Mouse (Mus musculus) forebrain, embryonic 12.5 days (tissue): ENCODE results near the gene Tgfbr3l. TPM values are rescaled to one million over a fixed set of nuclear protein-coding genes. Genes with fewer than 3 reads are reported as not detected.

Experiments
- ATAC-seq: fragments of 200-750 bp; cut with Nextera tagmentation; 2 replicates; pipeline ENCODE4 v1.8.0; 2017; ENCODE audit warnings: moderate TSS enrichment; ENCODE audit not compliant: low FRiP score
- H3K27ac ChIP-seq: fragments of 300-500 bp; sonication (generic); 2 replicates; pipeline ENCODE4 v1.5.1; 2016; ENCODE audit warnings: mild to moderate bottlenecking
- H3K27me3 ChIP-seq: fragments of 300-500 bp; sonication (generic); 2 replicates; pipeline ENCODE4 v1.6.1; 2016; ENCODE audit warnings: mild to moderate bottlenecking
- H3K36me3 ChIP-seq: fragments of 300-500 bp; sonication (generic); replicated peaks from 2 replicates; pipeline ENCODE4 v1.6.1; 2016; ENCODE audit warnings: mild to moderate bottlenecking
- H3K4me1 ChIP-seq: fragments of 300-500 bp; sonication (generic); 2 replicates; pipeline ENCODE4 v1.6.1; 2016
- H3K4me2 ChIP-seq: fragments of 300-500 bp; sonication (generic); 2 replicates; pipeline ENCODE4 v1.6.1; 2016; ENCODE audit warnings: mild to moderate bottlenecking, moderate library complexity
- H3K4me3 ChIP-seq: fragments of 300-500 bp; sonication (generic); replicated peaks from 2 replicates; pipeline ENCODE4 v1.5.1; 2016; ENCODE audit warnings: mild to moderate bottlenecking
- H3K9ac ChIP-seq: fragments of 300-500 bp; sonication (generic); 2 replicates; pipeline ENCODE4 v1.6.1; 2016; ENCODE audit warnings: mild to moderate bottlenecking
- H3K9me3 ChIP-seq: fragments of 300-500 bp; sonication (generic); 2 replicates; pipeline ENCODE4 v1.6.1; 2016
- WGBS: fragments of 180-500 bp; shearing (Covaris S2); methylation state at CpG from one replicate; pipeline ENCODE4 v1.1.7; 2016; 5-methylcytosine and 5-hydroxymethylcytosine counted together
- polyA plus RNA-seq: library from polyadenylated mRNA; unstranded; fragments of >200 nt; fragmentation: Nextera tagmentation; extraction: Ambion mirVana; gene quantifications from 2 replicates; pipeline ENCODE4 v1.2.1, GENCODE M21; 2016

The Tgfbr3l gene
- polyA plus RNA-seq, 1 experiment from 2014 or later, result 3.7 TPM

GRCm38 (mm10) chr8:4257350-4257749 is 9.3 kb downstream of the Tgfbr3l start:
- peak overlapping the region; percentile 90 for H3K9ac ChIP-seq
- WGBS, result 66% methylated on average over 4 of the region's 4 CpGs
- H3K36me3 ChIP-seq, result peaks cover 61% of the 10 kb centered on the region
- no peaks in the 10 kb centered on the region for H3K27me3 ChIP-seq
- peak overlapping the region; percentile 83 for H3K4me3 ChIP-seq
- peak overlapping the region; percentile 61 for H3K4me2 ChIP-seq
- peak overlapping the region; percentile 97; the same call in 1 of the 2 replicates for H3K27ac ChIP-seq
- peaks cover 43% of the 10 kb centered on the region for H3K4me1 ChIP-seq
- no peak for ATAC-seq
- H3K9me3 ChIP-seq, result no peaks in the 10 kb centered on the region

- H3K27me3 ChIP-seq, result no peaks in the 10 kb centered on the region
- H3K27ac ChIP-seq, result peak overlapping the region; percentile 97
- H3K9ac ChIP-seq, result peak overlapping the region; percentile 90
- H3K36me3 ChIP-seq, result peaks cover 69% of the 10 kb centered on the region
- WGBS, result 1% methylated on average over 34 of the region's 35 CpGs
- peaks cover 40% of the 10 kb centered on the region for H3K4me1 ChIP-seq
- no peaks in the 10 kb centered on the region for H3K9me3 ChIP-seq
- H3K4me2 ChIP-seq, result peak overlapping the region; percentile 61
- ATAC-seq, result peak; percentile 73
- H3K4me3 ChIP-seq, result peak overlapping the region; percentile 83
Measured at GRCm38 (mm10) chr8:4258233-4258632, 10.2 kb downstream of the Tgfbr3l start.

GRCm38 (mm10) chr8:4258678-4259077 is 10.7 kb downstream of the Tgfbr3l start:
- H3K4me2 ChIP-seq, result peak overlapping the region; percentile 61
- peaks cover 74% of the 10 kb centered on the region for H3K36me3 ChIP-seq
- peak; percentile 81 for ATAC-seq
- peaks cover 38% of the 10 kb centered on the region for H3K4me1 ChIP-seq
- no peaks in the 10 kb centered on the region for H3K27me3 ChIP-seq
- no peaks in the 10 kb centered on the region for H3K9me3 ChIP-seq
- peak overlapping the region; percentile 90 for H3K9ac ChIP-seq
- under 1% methylated on average over 30 of the region's 32 CpGs for WGBS
- H3K27ac ChIP-seq, result peak overlapping the region; percentile 97
- H3K4me3 ChIP-seq, result peak overlapping the region; percentile 83

GRCm38 (mm10) chr8:4259125-4259804 is 11.3 kb downstream of the Tgfbr3l start, which contains the start of gene Ctxn1:
Gene Ctxn1, minus strand, starts transcription at chr8:4259274.
- peak within 1 kb of the TSS; percentile 90 for H3K9ac ChIP-seq
- peaks cover 32% of the 10 kb centered on the region for H3K4me1 ChIP-seq
- peaks cover 80% of the 10 kb centered on the region for H3K36me3 ChIP-seq
- peak within 1 kb of the TSS; percentile 83 for H3K4me3 ChIP-seq
- H3K4me2 ChIP-seq, result peak within 1 kb of the TSS; percentile 61
- WGBS, result 7% methylated on average over 33 of the region's 33 CpGs
- no peaks in the 10 kb centered on the region for H3K9me3 ChIP-seq
- no peaks in the 10 kb centered on the region for H3K27me3 ChIP-seq
- peak; percentile 94 for ATAC-seq
- peak within 1 kb of the TSS; percentile 97 for H3K27ac ChIP-seq

- WGBS, result 83% methylated on average over 4 of the region's 4 CpGs
- no peak overlapping the region for H3K4me2 ChIP-seq
Measured at GRCm38 (mm10) chr8:4259805-4260170, 11.8 kb downstream of the Tgfbr3l start.

GRCm38 (mm10) chr8:4263105-4263791 is 15.2 kb downstream of the Tgfbr3l start:
- H3K36me3 ChIP-seq, result peaks cover 86% of the 10 kb centered on the region
- H3K4me3 ChIP-seq, result no peak overlapping the region
- ATAC-seq, result no peak
- no peaks in the 10 kb centered on the region for H3K9me3 ChIP-seq
- H3K27me3 ChIP-seq, result no peaks in the 10 kb centered on the region
- H3K4me2 ChIP-seq, result no peak overlapping the region
- peaks cover 11% of the 10 kb centered on the region for H3K4me1 ChIP-seq
- H3K9ac ChIP-seq, result no peak overlapping the region
- H3K27ac ChIP-seq, result no peak overlapping the region
- WGBS, result 89% methylated on average over 8 of the region's 8 CpGs

More at GRCm38 (mm10) chr8:4259805-4260170, 11.8 kb downstream of the Tgfbr3l start:
- ATAC-seq, result no peak
- Histone ChIP-seq H3K27me3 (no peaks in the 10 kb centered on the region), H3K36me3 (peaks cover 80% of the 10 kb centered on the region), H3K4me3 (no peak overlapping the region; the same call in 1 of the 2 replicates), H3K4me1 (peaks cover 29% of the 10 kb centered on the region), H3K9me3 (no peaks in the 10 kb centered on the region), H3K9ac (no peak overlapping the region), H3K27ac (peak overlapping the region; percentile 97)

GRCm38 (mm10) chr8:4265160-4265914 is 17.3 kb downstream of the Tgfbr3l start:
- no peaks in the 10 kb centered on the region for H3K9me3 ChIP-seq
- H3K9ac ChIP-seq, result no peak overlapping the region
- no peaks in the 10 kb centered on the region for H3K4me1 ChIP-seq

GRCm38 (mm10) chr8:4267627-4268026 is 19.6 kb downstream of the Tgfbr3l start:
- Histone ChIP-seq H3K9ac (no peak overlapping the region), H3K36me3 (peaks cover 95% of the 10 kb centered on the region), H3K27me3 (no peaks in the 10 kb centered on the region), H3K4me3 (no peak overlapping the region), H3K27ac (no peak overlapping the region), H3K4me2 (no peak overlapping the region), H3K4me1 (no peaks in the 10 kb centered on the region), H3K9me3 (no peaks in the 10 kb centered on the region)
- ATAC-seq, result 0 out of 2 replicates have a peak, but pooled peaks have one; percentile 51
- 80% methylated on average over 15 of the region's 15 CpGs for WGBS

More at GRCm38 (mm10) chr8:4265160-4265914, 17.3 kb downstream of the Tgfbr3l start:
- 93% methylated on average over 15 of the region's 15 CpGs for WGBS
- H3K27me3 ChIP-seq, result no peaks in the 10 kb centered on the region
- no peak overlapping the region for H3K27ac ChIP-seq
- H3K4me3 ChIP-seq, result no peak overlapping the region
- no peak overlapping the region for H3K4me2 ChIP-seq
- peaks cover 99% of the 10 kb centered on the region for H3K36me3 ChIP-seq
- no peak for ATAC-seq

GRCm38 (mm10) chr8:4269609-4270008 is 21.6 kb downstream of the Tgfbr3l start:
- peaks cover 90% of the 10 kb centered on the region for H3K36me3 ChIP-seq

GRCm38 (mm10) chr8:4275275-4276110 is 27.5 kb downstream of the Tgfbr3l start, which contains the start of gene Timm44:
Gene Timm44, minus strand, starts transcription at chr8:4275913.
- under 1% methylated on average over 39 of the region's 39 CpGs for WGBS

More at GRCm38 (mm10) chr8:4269609-4270008, 21.6 kb downstream of the Tgfbr3l start:
- H3K4me1 ChIP-seq, result peaks cover under 1% of the 10 kb centered on the region
- H3K9ac ChIP-seq, result no peak overlapping the region
- no peak overlapping the region for H3K4me3 ChIP-seq
- no peaks in the 10 kb centered on the region for H3K27me3 ChIP-seq
- H3K4me2 ChIP-seq, result no peak overlapping the region
- no peak for ATAC-seq
- no peaks in the 10 kb centered on the region for H3K9me3 ChIP-seq
- 88% methylated on average over 6 of the region's 6 CpGs for WGBS
- no peak overlapping the region for H3K27ac ChIP-seq

GRCm38 (mm10) chr8:4276111-4276465 is 28.1 kb downstream of the Tgfbr3l start:
- peak overlapping the region; percentile 43; the same call in 1 of the 2 replicates for H3K27ac ChIP-seq
- H3K9me3 ChIP-seq, result no peaks in the 10 kb centered on the region
- H3K9ac ChIP-seq, result peak overlapping the region; percentile 81
- peaks cover 27% of the 10 kb centered on the region for H3K36me3 ChIP-seq
- H3K4me3 ChIP-seq, result peak overlapping the region; percentile 75
- peak overlapping the region; percentile 75 for H3K4me2 ChIP-seq
- WGBS, result 28% methylated on average over 9 of the region's 9 CpGs
- H3K27me3 ChIP-seq, result no peaks in the 10 kb centered on the region
- no peak for ATAC-seq
- H3K4me1 ChIP-seq, result peaks cover 6% of the 10 kb centered on the region

More at GRCm38 (mm10) chr8:4275275-4276110, 27.5 kb downstream of the Tgfbr3l start, which contains the start of gene Timm44:
- Histone ChIP-seq H3K4me2 (peak within 1 kb of the TSS; percentile 75), H3K4me3 (peak within 1 kb of the TSS; percentile 75), H3K36me3 (peaks cover 32% of the 10 kb centered on the region), H3K4me1 (peaks cover 6% of the 10 kb centered on the region), H3K9ac (peak within 1 kb of the TSS; percentile 81), H3K9me3 (no peaks in the 10 kb centered on the region), H3K27me3 (no peaks in the 10 kb centered on the region), H3K27ac (peak within 1 kb of the TSS; percentile 50)
- peak; percentile 98 for ATAC-seq
